ENCODE assay signal across 10 mouse cellular contexts in the genomic region with DNA sequence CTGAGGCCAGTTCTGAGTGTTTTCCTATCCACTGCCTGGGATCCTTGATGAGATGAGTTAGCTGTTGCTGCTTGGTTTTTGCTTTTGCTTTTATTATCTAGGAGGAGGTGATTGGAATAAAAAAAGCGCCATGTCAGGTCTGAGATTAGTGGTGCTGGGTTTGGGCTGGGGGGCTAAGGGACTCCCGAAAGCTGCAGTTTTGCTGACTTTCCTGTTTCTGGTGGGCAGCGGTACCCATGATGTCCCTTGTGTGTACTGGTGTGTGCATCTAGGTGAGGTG.
DNase-seq lines count a peak whose midpoint lies in the region; ATAC-seq and TF ChIP-seq lines count a peak whose summit lies in the region.
"Had no signal": no experiment of that assay in that cellular context is flagged by ENCODE, and none has a peak within 500 bp of the region (broad histone marks: within the 10 kb centered on the region; RNA-seq: fewer than 3 reads in every experiment).

No protein-coding gene starts in this region.

- H3K9me3 ChIP-seq in heart, embryonic 11.5 days (replicated peaks; ENCODE audit: control insufficient read depth, low read length): no peaks in the 10 kb centered on the region
- H3K9me3 ChIP-seq in liver, embryonic 13.5 days (replicated peaks): no peaks in the 10 kb centered on the region

- TF ChIP-seq CTCF in spleen, adult 2 months (IDR thresholded peaks at IDR 0.05; ENCODE audit: extremely low read depth, insufficient read depth, insufficient read length, insufficient replicate concordance): no peak

- no peak for DNase-seq in heart, adult 18-20 months
- DNase-seq in spleen, adult 2 months (ENCODE audit: low read depth in 1 of 2, low spot score in 2 of 2): no peak
- no peak for DNase-seq in spleen, adult 12 weeks (ENCODE audit: low spot score)
- DNase-seq in liver, embryonic 13.5 days: no peak
- no peak for DNase-seq in urinary bladder, adult 2 months (ENCODE audit: low spot score)
- no peak for DNase-seq in cerebellum, adult 9-11 months
- DNase-seq: cerebellum, adult 2 months; right cerebral cortex, postnatal 4 days had no signal

- WGBS in heart, embryonic 11.5 days (ENCODE audit: insufficient replicate concordance): 74% methylated on average over 3 of the region's 3 CpGs
- WGBS in spleen, adult 2 months: 83% methylated on average over 3 of the region's 3 CpGs
- 57% methylated on average over 3 of the region's 3 CpGs for WGBS in liver, embryonic 13.5 days (ENCODE audit: insufficient replicate concordance)

- peaks cover 24% of the 10 kb centered on the region for H3K4me1 ChIP-seq in heart, embryonic 11.5 days (ENCODE audit: control insufficient read depth, insufficient read depth, low read length)
- peaks cover 6% of the 10 kb centered on the region; the same call in 1 of the 2 replicates for H3K4me1 ChIP-seq in spleen, adult 2 months (ENCODE audit: control insufficient read depth, insufficient read depth, insufficient read length)
- H3K4me1 ChIP-seq in liver, embryonic 13.5 days (replicated peaks): 0 out of 2 replicates have a peak, but pooled peaks cover 3% of the 10 kb centered on the region

- no peaks in the 10 kb centered on the region for H3K36me3 ChIP-seq in heart, embryonic 11.5 days (ENCODE audit: control insufficient read depth, insufficient read depth, low read length)
- no peaks in the 10 kb centered on the region for H3K36me3 ChIP-seq in spleen, adult 2 months (ENCODE audit: control insufficient read depth, insufficient read depth, low read length)
- H3K36me3 ChIP-seq in liver, embryonic 13.5 days: no peaks in the 10 kb centered on the region

- peak overlapping the region; percentile 45 for H3K4me3 ChIP-seq in heart, embryonic 11.5 days (ENCODE audit: low read depth, low read length)
- peak overlapping the region; percentile 26; the same call in 1 of the 2 replicates for H3K4me3 ChIP-seq in spleen, adult 2 months (ENCODE audit: extremely low read depth, insufficient read depth, insufficient read length)
- peak overlapping the region; percentile 14; the same call in 1 of the 2 replicates for H3K4me3 ChIP-seq in liver, embryonic 13.5 days (replicated peaks)

- H3K4me2 ChIP-seq in heart, embryonic 11.5 days: peak overlapping the region; percentile 50
- no peak overlapping the region for H3K4me2 ChIP-seq in liver, embryonic 13.5 days

- peak overlapping the region; percentile 69; the same call in 1 of the 2 replicates for H3K9ac ChIP-seq in heart, embryonic 11.5 days (ENCODE audit: low read depth, low read length)
- no peak overlapping the region; the same call in 1 of the 2 replicates for H3K9ac ChIP-seq in liver, embryonic 13.5 days

- H3K27ac ChIP-seq in heart, embryonic 11.5 days (ENCODE audit: low read depth, low read length): peak overlapping the region; percentile 89
- peak overlapping the region; percentile 57 for H3K27ac ChIP-seq in spleen, adult 2 months (ENCODE audit: insufficient read depth, low read length)
- no peak overlapping the region for H3K27ac ChIP-seq in liver, embryonic 13.5 days

- no peak for TF ChIP-seq POLR2A in spleen, adult 2 months (IDR thresholded peaks at IDR 0.05; ENCODE audit: low read depth, low read length)

- no peak for ATAC-seq in heart, embryonic 11.5 days (replicated peaks; ENCODE audit: insufficient number of reproducible peaks, low FRiP score, low TSS enrichment)
- ATAC-seq in liver, embryonic 13.5 days (ENCODE audit: low read depth): no peak
- ATAC-seq in erythroblast, adult 5-6 weeks (replicated peaks; ENCODE audit: low FRiP score, poor library complexity, severe bottlenecking): no peak

- H3K27me3 ChIP-seq in heart, embryonic 11.5 days (ENCODE audit: control insufficient read depth, insufficient read depth, low read length): peaks cover 44% of the 10 kb centered on the region
- H3K27me3 ChIP-seq in spleen, adult 2 months (ENCODE audit: control insufficient read depth, insufficient read depth, low read length): no peaks in the 10 kb centered on the region
- H3K27me3 ChIP-seq in liver, embryonic 13.5 days: no peaks in the 10 kb centered on the region
